Mouse (Mus musculus) CH12.LX (cell line): Measurements from ENCODE around the gene Ctdsp1.

ENCODE experiments used
- EP300 ChIP-seq: IDR thresholded peaks from 2 replicates; pipeline ENCODE4 v1.6.1; 2011; ENCODE audit warnings: low read length, improper control_type of control experiment
- ZMIZ1 ChIP-seq: IDR thresholded peaks from 2 replicates; pipeline ENCODE4 v1.6.1; 2012; ENCODE audit warnings: low read depth, mild to moderate bottlenecking, inconsistent platforms, low read length, improper control_type of control experiment

GRCm38 (mm10) chr1:74404206-74404605, 12.9 kb downstream of the Ctdsp1 start:
- TF ChIP-seq EP300 (no peak), ZMIZ1 (no peak)
